Mouse (Mus musculus): ENCODE measurements around the gene Cabs1.

Cabs1 gene

GRCm38 (mm10) chr5:87979139-87979538, at the start of gene Cabs1:
Gene Cabs1, plus strand, starts transcription at chr5:87979439.
- DNase-seq (ENCODE audit: low spot score in 2 of 2): no peak

- DNase-seq (ENCODE audit: low spot score in 2 of 2): no peak
These were observed 47.6 kb upstream of the Cabs1 start for GRCm38 (mm10) chr5:87931603-87932002.

- no peak for DNase-seq (ENCODE audit: low spot score in 2 of 2)
These were observed 38.5 kb upstream of the Cabs1 start for GRCm38 (mm10) chr5:87940752-87941151.

- no peak for DNase-seq (ENCODE audit: low spot score in 2 of 2)
These were observed 36.7 kb upstream of the Cabs1 start for GRCm38 (mm10) chr5:87942515-87942914.

- DNase-seq (ENCODE audit: low spot score in 2 of 2): no peak
These were observed 27.4 kb upstream of the Cabs1 start for GRCm38 (mm10) chr5:87951836-87952235.

GRCm38 (mm10) chr5:87969201-87969600, 10.0 kb upstream of the Cabs1 start, which contains the start of the genes 2310003L06Rik and Gm28434:
Gene 2310003L06Rik, plus strand, starts transcription at chr5:87969459.
Gene Gm28434, plus strand, starts transcription at chr5:87969517.
- no peak for DNase-seq (ENCODE audit: low spot score in 2 of 2)

GRCm38 (mm10) chr5:87982468-87983214, 3.4 kb downstream of the Cabs1 start:
- no peak for DNase-seq (ENCODE audit: low spot score in 2 of 2)

- no peak for DNase-seq (ENCODE audit: low spot score in 2 of 2)
These were observed 23.0 kb downstream of the Cabs1 start, which contains the start of gene Smr3a for GRCm38 (mm10) chr5:88002249-88002648. Gene Smr3a, plus strand, starts transcription at chr5:88002549.

- no peak for DNase-seq (ENCODE audit: low spot score in 2 of 2)
These were observed 26.0 kb downstream of the Cabs1 start for GRCm38 (mm10) chr5:88005241-88005640.

Data from left cerebral cortex, adult 9 months (tissue).